Mouse (Mus musculus): ENCODE results near the gene Svop.

The Svop gene

DNA sequence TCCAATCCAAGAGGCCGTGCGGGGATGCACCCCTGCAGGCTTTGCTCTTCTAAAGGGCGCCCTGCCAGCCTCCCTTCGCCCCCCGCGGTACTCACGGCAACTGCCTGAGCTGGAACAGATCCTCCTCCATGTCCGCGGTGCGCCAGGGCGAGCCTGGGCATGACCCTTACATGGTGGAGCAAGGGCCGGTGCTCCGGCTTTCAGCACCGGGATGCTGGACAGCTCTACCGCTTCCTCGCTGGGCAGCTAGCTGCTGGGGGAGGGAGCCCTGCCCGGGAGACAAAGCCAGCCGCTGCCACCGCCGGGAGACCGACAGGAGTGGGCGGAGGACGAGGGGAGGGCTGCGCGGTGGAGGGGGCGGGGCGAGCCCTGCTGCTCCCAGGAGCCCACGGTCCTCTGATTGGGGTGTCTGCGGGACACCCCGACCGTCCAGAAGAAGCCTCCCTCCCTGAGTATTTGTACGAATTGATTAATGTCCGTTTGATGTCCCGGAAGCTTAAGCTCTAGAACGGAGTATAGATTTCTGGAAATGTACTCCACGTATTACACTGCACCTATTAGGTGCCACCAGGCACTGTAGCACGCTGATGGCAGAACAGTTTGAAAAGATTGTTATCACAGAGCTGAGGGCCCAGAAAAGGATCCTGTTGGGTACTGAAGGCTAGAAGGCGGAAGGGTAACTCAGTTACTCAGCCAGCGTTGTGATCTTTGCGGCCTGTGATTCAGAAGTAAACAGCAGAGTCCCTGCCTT is at the start of gene Svop:
Gene Svop (minus strand): TSS at position 514 of the 751 bp plus-strand sequence.
- peak; percentile 83 for DNase-seq

DNA sequence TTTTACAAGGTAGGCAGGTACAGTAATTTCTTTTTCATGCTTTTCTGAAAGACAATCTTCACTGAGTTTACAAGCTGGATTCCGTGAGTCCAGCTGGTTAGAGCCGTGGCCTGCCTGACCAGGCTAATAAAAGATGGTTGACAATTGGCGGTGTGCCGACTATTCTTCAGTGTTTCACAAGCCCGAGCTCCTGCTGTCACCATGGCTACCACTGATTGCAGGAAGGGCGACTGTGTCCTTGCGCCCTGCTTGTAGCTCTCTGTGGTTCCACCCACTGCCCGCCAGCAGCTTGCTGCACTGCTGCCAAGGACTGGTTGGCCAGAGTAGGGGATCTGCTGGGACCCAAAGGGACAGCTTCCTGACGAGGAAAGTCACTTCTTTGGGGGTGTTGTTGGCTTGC is 47.8 kb upstream of the Svop start:
- DNase-seq: peak; percentile 50

DNA sequence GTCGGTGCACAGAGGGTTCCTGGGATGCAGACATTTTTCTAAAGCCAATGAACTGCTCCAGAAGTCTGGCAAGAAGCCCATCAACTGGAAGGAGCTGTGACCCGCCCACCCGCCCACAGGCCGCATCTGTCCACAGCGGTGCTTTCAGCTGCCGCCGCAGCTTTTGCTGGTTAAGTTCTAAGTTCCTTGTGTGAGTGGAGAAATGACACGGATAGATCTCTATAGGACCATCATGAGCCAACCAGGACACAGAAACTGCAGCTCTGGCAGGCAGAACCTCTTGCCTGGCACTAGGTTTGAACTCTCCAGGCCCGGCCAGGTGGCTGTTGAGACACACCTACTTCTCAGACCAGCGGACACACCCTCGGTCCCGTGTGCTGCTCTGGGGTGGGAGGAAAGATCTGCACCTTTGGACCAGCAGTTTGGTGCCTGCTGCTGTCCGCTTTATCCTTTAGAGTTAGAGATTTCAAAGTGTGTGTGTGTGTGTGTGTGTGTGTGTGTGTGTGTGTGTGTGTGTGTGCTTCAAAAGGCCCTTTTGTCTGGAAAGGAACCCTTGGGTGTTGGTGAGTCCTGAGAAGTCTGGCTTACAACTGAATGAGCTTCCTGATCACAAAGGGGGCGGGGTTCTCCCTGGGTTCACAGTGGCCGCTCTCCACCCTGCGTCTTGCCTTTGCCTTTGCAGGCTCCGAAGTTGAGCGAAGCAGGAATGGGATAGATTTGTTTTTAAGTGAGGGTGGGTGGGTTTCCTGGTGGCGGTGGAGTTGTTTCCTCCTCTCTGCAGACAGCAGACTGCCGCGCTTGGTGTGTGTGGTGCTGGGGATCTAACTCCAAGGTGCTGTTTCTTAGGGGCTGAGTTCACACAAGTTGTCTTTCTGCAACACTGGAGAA is 47.2 kb upstream of the Svop start:
- no peak for DNase-seq

DNA sequence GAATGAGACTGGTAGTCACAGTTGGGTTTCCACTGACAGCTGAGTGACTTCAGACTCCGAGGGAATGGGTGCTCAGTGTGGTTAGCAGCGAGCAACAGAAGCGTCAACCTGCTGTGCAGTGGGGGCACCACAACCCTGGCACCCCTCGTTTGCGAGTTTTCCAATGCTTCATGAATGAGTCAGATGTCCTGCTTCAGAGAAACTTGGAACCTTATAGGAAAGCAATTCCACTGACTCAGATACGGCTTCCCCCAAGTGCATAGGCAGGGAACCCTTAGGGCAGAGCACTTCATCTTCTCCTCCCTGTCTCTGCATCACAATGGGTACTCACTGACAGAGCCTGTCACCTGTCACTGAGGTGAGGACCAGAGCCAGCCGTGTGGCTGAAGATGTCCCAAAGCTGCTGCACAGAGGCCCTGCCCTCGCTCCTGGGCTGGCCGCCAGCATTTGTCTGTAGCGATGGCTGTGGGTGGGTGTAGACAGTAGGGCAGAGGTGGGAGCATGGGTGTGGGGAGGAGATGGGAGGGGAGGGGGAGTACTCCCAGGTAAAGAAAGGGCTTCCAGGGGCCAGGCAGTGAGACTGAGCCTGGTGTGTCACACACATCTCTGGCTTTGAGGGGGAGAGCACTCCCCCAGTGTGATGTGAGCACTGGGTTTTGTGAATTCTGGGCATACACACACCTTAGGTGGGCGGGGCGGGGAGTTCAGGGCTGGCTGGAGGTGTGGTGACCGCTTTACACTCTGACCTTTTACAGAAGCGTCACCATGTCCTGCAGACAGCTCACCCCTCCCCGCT is 46.3 kb upstream of the Svop start:
- no peak for DNase-seq

DNA sequence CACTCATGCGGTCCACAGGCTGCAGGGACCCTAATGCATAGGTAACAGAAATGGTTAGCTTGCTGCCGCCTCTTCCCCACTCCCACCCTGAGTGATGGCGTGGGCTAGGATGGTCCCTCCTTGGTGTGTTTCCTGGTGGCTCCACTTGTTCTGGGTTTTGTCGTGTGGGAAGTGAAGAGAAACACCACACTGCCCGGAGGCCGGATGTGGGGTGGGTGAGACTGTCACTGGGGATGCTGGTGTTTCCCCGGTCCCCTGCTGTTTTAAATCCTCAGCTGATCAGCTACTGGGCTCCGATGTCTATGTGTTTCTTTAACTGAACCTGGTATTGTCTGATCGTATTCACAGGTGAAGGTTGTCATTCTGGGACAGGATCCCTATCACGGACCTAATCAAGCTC is 44.1 kb upstream of the Svop start:
- DNase-seq: no peak

DNA sequence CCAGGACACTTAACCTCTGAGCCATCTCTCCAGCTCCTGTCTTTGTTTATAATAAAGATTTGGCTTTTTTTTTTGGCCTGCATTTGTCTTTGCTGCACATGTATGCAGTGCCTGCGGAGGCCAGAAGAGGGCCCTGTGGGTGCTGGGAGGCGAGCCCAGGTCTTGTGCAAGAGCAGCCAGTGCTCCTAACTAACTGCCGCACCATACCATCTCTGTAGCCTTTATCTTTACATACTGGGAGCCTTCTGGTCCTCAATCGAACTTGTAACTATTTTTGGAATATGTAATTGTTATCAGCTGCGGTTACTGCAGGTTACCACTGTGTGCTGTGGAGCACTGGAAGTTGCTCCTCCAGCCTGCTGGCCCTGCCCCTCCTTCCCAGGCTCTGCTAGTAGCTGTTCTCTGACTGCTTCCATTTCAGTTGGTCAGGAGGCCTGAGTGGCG is 42.7 kb upstream of the Svop start:
- DNase-seq: no peak

DNA sequence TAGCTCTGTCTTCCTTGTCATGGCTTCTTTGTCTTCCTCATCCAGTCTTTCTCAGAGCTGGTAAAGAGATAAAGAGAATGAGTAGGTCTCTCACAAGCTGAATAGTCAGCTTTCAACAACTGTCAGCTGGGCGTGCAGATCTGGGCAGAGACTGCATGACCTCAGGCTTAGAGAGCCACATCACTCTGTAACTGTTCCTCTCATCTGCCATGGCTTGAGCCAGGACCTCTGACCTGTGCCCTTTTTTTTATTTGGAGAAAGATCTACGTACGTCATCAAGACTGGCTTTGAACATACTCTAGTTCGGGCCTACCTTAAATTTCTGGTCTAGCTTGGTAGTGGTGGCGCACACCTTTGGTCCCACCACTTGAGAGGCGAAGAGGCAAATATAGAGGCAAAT is 41.5 kb upstream of the Svop start:
- no peak for DNase-seq

DNA sequence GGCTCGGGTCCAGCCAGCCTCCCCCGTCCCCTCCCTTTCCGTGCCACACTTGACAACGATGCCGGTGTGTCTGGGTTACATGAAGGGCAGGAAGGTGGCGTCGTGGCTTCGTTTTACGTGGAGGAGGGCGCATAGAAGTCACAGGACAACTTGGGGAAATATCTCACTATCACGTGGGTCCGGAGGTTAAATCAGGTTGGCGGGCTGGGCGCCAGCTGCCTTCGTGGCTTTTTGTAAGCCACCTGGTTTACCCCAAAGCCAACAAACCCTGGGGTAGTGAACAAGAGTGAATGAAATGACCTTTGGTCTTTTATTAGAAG is 40.1 kb upstream of the Svop start:
- no peak for DNase-seq

DNA sequence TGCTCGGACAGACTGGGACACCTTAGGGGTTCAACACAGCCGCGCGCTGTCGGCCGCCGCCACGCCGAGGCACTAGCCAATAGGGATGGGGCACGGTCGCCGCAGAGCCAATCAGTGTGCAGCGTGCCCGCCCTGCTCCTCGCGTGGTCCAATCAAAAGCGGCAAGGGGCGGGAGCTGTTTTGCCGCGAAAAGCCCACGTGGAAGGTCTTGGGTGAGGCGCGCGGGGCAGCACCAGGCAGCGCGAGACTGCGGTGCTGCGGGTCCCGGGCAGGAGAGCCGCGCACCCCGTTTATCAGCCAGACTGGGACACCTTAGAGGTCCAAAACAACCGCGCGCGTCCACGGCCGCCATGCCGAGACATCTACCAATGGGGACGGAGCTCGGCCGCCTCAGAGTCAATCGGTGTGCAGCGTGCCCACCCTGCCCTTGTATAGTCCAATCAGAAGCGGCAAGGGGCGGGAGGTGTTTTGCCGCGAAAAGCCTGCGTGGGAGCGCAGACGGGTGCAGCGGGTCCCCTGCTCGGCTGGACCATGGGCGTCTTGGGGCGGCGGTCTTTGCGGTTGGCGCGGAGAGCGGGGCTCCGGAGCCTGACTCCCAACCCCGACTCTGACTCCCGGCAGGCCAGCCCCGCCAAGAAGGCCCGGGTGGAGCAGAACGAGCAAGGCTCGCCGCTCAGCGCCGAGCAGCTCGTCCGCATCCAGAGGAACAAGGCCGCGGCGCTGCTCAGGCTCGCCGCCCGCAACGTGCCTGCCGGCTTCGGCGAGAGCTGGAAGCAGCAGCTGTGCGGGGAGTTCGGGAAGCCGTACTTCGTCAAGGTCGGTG is 39.5 kb upstream of the Svop start:
- peak; percentile 93 for DNase-seq

DNA sequence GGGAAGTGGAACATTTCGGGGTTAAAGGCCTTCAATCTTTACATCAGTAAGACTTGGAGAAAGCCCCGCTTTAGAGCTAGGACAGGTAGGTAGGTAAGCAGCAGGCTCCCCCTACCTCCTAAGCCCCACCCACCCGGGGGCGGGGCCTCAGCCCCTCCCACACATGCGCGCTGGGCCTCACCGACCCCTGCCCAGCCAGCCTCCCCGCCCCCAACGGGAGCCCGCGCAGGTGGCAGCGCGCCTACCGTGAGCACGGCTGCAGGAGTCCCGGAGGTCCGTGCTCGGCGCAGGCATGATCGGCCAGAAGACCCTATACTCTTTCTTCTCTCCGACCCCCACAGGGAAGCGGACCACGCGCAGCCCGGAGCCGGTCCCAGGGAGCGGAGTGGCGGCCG is 38.8 kb upstream of the Svop start, which contains the start of gene Ung:
Gene Ung (plus strand): TSS at position 176 of the 395 bp plus-strand sequence.
- DNase-seq: no peak

DNA sequence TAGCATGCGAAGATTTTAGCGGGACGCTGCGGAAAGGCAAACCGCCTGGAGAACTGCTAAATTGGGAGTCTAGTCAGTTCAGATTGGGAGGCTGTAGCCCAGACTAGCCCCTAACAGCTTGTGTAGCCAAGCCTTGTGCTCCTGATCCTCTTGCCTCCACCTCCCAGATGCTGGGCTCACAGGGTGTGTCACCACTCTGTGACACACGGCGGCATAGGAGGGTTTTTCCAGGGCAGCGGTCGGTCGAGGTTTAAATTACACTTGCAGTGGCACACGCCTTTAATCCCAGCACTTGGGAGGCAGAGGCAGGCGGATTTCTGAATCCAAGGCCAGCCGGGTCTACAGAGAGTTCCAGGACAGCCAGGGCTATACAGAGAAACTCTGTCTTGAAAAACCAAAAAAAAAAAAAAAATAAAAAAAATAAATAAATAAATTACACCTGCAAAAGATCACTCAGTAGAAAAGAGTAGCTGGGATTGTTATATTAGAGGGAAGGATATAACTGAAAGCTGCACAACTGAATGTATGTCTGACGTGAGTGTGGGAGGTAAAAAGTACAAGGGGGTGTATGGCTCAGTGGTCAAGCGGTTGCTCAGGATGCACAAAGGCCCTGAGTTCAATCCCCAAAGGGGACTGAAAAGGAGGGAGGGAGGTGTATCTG is 38.3 kb upstream of the Svop start:
- DNase-seq: no peak

DNA sequence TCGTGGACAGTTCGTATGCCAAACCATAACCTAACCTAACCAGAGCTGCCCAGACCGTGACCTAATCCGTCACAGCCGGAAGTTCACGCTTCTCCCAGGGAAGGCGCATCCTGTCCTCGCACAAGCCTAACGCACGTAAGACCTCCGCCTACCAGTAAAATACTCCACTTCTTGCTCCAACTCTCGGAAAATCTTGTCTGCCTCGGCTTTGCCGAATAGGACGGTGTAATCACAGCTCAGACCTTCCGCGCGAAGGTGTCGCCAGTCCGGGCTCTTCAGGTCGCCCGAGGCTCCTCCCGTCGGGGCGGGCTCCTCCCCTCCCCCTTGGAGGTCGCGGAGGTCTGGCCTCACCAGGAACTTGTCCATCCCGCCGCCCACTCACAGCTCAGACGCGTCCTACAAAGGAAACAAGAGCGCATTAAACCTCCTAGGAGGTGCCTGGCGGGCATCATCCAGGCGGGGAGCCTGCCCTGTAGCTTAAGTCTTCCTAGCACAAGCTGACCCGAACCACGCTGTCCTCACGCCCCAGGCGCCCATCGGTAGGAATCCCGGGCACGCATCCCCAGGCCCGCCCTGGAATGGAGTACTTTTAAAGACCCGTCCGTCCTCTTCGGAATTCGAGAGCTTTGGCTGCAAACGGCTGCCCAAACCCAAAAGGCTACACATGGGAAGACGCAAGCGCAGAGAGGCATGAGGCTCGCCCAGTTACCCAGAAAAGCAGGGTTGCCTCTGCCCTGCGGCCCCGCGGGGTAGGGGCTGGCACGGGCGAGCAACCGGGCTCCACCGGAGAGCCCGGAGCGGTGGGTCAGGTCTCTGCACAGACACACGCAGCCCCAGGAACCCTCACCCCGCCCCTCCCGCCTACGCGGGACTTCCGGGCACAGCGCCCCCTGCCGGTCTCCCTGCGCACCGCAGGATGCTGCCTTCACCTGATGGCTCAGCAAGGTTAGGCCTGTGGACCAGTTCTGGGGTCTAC is 36.3 kb upstream of the Svop start, which contains the start of gene Alkbh2:
Gene Alkbh2 (minus strand): TSS at position 845 of the 976 bp plus-strand sequence.
- peak; percentile 78 for DNase-seq

DNA sequence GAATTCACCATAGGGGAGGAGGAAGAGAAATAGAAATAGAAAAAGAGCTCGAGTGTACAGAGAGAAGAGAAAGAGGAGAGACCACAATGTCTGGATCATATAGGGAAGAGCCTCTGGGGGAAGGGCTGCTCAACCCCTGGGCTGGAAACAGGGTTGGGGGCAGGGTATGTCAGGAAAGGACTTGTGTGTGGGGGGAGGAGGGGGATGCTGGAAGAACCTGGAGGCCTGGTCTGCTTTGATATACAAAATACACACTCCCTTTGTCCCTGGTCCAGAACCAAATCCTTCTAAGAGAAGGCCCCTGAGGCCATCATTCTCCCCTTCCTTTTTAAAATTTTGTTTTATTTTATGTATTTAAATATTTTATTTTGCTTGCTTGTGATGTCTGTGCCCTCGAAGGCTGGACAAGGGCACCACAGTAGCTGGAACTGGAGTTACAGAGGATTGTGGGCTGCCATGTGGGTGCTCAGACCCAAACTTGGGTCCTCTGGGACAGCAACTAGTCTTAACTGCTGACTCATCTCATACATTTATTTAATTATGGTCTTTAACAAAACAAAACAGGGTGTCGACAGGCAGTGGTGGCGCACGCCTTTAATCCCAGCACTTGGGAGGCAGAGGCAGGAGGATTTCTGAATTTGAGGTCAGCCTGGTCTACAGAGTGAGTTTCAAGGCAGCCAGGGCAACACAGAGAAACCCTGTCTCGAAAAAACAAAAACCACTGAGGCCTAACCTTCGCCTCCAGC is 35.3 kb upstream of the Svop start:
- DNase-seq: no peak

DNA sequence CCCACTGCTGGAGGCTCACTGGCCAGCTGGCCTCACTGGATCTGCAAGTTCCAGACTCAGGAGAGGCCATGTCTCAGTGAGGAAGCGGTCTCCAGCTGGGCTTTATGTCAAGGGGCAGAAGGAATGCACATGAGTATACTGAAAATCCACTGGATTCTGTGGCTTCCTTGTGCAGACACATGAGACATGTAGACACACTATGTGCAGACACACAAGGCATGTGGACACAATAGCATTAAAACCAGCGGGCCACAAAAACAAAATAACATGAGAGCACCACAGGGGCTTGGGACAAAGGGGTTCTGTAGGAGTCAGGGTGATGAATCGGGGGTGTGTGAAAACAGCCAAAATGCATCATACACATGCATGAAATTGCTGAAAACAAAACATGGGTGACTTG is 34.6 kb upstream of the Svop start:
- no peak for DNase-seq

DNA sequence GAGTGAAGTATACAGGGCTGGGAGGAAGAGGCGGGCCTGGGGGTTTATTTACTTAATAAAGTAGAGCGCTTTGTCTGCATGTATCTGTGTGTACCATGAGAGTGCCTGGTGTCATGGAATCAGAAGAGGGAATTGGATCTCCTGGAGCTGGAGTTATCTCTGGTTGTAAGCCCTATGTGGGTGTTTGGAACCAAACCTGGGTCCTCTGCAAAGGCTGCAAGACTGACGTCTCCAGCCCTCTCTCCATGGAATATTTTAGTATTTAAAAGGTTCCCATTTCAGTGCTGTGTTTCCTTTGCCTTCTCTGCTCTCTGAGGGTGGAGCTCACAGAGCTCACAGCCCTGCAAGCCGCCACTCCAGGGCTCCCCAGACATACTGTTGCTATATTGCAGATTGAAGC is 28.4 kb upstream of the Svop start:
- no peak for DNase-seq

DNA sequence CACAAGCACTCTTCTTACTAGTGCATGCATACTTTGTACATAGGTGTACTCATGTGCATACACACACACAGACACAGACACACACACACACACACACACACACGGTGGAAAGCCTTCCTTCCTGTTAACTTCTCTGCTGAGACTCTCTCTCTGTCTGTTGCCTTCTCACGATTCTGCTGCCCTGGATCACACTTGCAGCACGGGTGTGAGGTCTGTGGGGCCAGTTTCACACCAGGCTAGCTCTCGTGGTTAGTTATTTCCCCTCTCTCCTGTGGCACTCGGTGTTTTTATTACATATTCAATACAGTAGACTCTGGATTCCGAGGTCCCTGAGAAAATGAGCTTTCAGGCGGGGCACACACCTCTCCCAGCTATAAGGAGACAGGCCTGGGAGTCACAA is 25.2 kb upstream of the Svop start:
- DNase-seq: no peak

DNA sequence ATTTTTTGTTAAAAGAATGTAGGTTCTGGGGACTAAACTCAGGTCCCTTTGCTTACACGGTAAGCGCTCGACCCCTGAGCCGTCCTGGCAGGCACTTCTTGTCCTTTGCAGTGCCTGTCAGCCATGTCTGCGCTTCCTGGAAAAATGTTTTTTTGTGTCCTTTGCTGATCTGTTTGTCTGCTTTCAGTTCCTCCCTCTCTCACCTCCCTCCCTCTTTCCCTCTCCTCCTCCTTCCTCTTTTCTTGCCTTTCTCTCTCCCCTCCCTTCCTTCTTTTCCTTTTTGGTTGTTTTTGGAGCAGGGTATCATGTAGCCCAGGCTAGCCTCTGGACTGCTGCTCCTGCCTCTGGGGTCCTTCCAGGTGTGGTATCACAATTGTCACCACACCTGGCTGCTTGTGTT is 23.7 kb upstream of the Svop start:
- no peak for DNase-seq

DNA sequence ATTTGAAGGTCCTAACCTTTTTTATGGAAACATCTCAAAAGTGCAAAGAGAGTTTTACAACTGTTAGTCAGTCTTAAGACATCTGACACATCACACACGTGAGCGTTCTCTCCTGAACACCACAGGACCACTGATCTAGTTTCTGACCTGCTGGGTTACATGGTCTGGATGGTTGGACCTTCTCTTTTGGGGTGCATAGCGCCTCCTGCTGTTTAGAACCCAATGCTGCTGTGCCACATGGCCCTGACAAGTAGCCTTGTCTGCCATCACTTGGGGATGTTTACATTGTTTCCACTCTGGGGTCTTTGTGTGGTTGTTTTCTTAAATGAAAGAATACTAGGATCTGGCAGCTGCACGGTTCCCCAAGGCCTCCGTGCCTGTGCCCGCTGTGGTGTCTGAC is 22.0 kb upstream of the Svop start:
- DNase-seq: no peak

DNA sequence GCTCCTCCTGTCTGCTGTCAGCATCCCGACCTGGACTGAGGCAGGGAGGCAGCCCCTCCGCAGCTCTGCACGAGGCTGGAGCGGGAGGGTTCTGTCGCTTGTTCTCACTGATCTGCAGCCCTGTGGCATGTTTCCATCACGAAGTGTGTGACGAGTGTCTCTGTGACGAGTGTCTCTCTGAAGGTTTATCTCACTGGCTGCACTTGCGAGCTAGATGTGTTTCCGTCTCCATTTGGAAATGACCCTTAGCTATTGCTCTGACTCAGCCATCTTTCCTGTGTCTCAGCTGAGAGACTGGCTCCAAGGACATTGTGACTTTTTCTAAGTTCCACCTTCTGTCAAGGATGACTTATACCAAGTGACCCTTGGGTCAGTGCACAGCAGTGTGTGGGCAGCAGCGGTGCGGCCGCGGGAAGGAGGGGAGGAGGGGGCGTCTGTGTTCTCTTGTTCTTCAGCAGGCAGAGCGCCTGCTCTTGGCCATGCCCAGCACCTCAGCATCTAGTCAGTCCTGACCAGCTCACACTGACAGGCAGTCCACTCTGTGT is 15.1 kb upstream of the Svop start:
- no peak for DNase-seq

DNA sequence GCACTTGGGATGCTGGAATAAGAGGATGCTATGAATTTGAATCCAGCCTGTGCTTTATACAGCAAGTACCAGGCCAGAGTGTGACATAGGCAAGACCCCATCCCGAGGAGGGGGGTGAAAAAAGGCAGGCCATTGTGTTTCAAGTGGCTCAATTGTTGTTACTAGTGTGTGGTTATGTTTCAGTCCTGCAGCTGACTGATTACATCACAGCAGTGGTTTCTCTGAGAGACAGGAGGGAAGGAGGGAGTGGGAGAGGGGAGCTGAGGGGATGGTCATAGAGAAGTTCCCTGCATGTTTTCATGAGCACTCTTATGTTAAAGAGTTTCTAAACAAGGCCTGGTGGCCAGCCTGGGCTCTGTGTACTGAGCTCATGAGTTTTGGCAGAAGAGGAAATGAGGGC is 11.4 kb upstream of the Svop start:
- no peak for DNase-seq

All from right cerebral cortex, postnatal 25 days (tissue).